33 mouse cellular contexts compared by ENCODE assay signal in the genomic region with DNA sequence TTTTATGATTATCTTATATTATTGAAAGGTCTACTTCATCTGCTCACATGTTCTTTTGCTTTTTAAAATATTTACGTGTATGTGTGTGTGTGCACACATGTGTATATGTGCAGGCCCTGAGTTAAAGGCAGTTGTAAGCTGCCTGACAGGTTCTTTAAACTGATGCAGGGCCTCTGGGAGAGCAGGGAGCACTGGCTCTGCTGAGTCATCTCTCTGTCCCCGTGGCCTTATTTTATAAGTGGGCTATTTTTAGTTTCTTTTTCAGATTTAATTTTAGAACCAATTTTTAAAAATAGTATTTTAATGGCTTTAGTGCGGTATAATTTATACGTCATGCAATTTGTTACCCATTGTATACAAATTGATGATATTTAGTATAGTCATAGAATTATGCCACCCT. TPM values are rescaled to one million over a fixed set of nuclear protein-coding genes. Genes with fewer than 3 reads are reported as not detected.
DNase-seq lines count a peak whose midpoint lies in the region; ATAC-seq and TF ChIP-seq lines count a peak whose summit lies in the region.
"Had no signal": no experiment of that assay in that cellular context is flagged by ENCODE, and none has a peak within 500 bp of the region (broad histone marks: within the 10 kb centered on the region; RNA-seq: fewer than 3 reads in every experiment).

No protein-coding gene starts in this region.

- TF ChIP-seq POLR2A in CH12.LX (IDR thresholded peaks at IDR 0.05; ENCODE audit: low read depth, low read length) = no peak

- no peaks in the 10 kb centered on the region for H3K9me3 ChIP-seq in heart, embryonic 11.5 days (replicated peaks; ENCODE audit: control insufficient read depth, low read length)
- no peaks in the 10 kb centered on the region for H3K9me3 ChIP-seq in CH12.LX (replicated peaks; ENCODE audit: low read length)
- H3K9me3 ChIP-seq: embryonic facial prominence, embryonic 10.5 days; embryonic facial prominence, embryonic 15.5 days; forebrain, embryonic 12.5 days; heart, embryonic 13.5 days; hindbrain, embryonic 12.5 days; intestine, embryonic 15.5 days; limb, embryonic 10.5 days; limb, embryonic 15.5 days; liver, embryonic 13.5 days; megakaryocyte, embryonic 14.5 days; midbrain, embryonic 13.5 days; stomach, embryonic 15.5 days had no signal

- H3K9ac ChIP-seq in heart, embryonic 11.5 days (ENCODE audit: low read depth, low read length) = no peak overlapping the region
- H3K9ac ChIP-seq in CH12.LX (ENCODE audit: insufficient read depth, low read depth) = no peak overlapping the region; the same call in 1 of the 2 replicates
- H3K9ac ChIP-seq: embryonic facial prominence, embryonic 15.5 days; forebrain, embryonic 12.5 days; forebrain, postnatal 0 days; heart, embryonic 13.5 days; hindbrain, embryonic 12.5 days; intestine, embryonic 15.5 days; limb, embryonic 15.5 days; liver, embryonic 13.5 days; midbrain, embryonic 13.5 days; stomach, embryonic 15.5 days had no signal

- no peaks in the 10 kb centered on the region for H3K36me3 ChIP-seq in heart, embryonic 11.5 days (ENCODE audit: control insufficient read depth, insufficient read depth, low read length)
- peaks cover 2 to 8% of the 10 kb centered on the region in 2 experiments for H3K36me3 ChIP-seq in CH12.LX (replicated peaks in 1 of 2; ENCODE audit: control insufficient read depth in 1 of 2, insufficient read depth in 1 of 2, low read length in 1 of 2)
- H3K36me3 ChIP-seq: embryonic facial prominence, embryonic 15.5 days; forebrain, embryonic 12.5 days; hindbrain, embryonic 12.5 days; intestine, embryonic 15.5 days; limb, embryonic 15.5 days; liver, embryonic 13.5 days had no signal

- no peak for ATAC-seq in heart, embryonic 11.5 days (replicated peaks; ENCODE audit: insufficient number of reproducible peaks, low FRiP score, low TSS enrichment)
- ATAC-seq: forebrain, postnatal 0 days; hindbrain, postnatal 0 days; intestine, embryonic 15.5 days; lung, postnatal 0 days; midbrain, embryonic 13.5 days had no signal

- no peaks in the 10 kb centered on the region for H3K4me1 ChIP-seq in heart, embryonic 11.5 days (ENCODE audit: control insufficient read depth, insufficient read depth, low read length)
- H3K4me1 ChIP-seq in CH12.LX (ENCODE audit: control insufficient read depth in 1 of 2, insufficient read depth in 2 of 2) = peaks cover 0 to 23% of the 10 kb centered on the region in 2 experiments; a peak in 2 of 4 replicates
- H3K4me1 ChIP-seq: embryonic facial prominence, embryonic 10.5 days; embryonic facial prominence, embryonic 15.5 days; forebrain, embryonic 12.5 days; hindbrain, embryonic 12.5 days; intestine, embryonic 15.5 days; limb, embryonic 10.5 days; limb, embryonic 15.5 days; midbrain, embryonic 13.5 days; stomach, embryonic 15.5 days had no signal

- in situ Hi-C loops in CH12.LX (cut with MboI; ENCODE audit: low pct_ligation_motif_present, low pct_unique_long_range_greater_than_20kb, low sequenced_read_pairs) = no loop called here

- no peak for TF ChIP-seq CTCF in CH12.LX (conservative IDR thresholded peaks at IDR 0.05 in 1 of 2, IDR thresholded peaks at IDR 0.05 in 1 of 2; ENCODE audit: low read depth in 2 of 2, low read length in 2 of 2)

- DNase-seq in gastrocnemius, adult 18-20 months (ENCODE audit: low spot score) = peak; percentile 39
- DNase-seq in gastrocnemius, postnatal 10 days = no peak
- DNase-seq in heart, adult 8-10 months (ENCODE audit: low spot score) = peak; percentile 41
- no peak for DNase-seq in CH12.LX (ENCODE audit: extremely low read depth)
- peak; percentile 26 for DNase-seq in brain, adult 2 months (ENCODE audit: low read depth, low spot score)
- DNase-seq in B cell, adult 2 months = no peak
- DNase-seq in left cerebral cortex, adult 8-10 months (ENCODE audit: low spot score in 2 of 2) = no peak
- DNase-seq: adrenal gland, postnatal 25 days; cerebellum, postnatal 14 days; forebrain, postnatal 0 days; gastrocnemius, postnatal 36 days; kidney, adult 8-10 months; layer of hippocampus, postnatal 36 days; liver, embryonic 13.5 days; lung, adult 18-20 months; lung, postnatal 4 days; thymus, postnatal 14 days had no signal

- H3K27me3 ChIP-seq in heart, embryonic 11.5 days (ENCODE audit: control insufficient read depth, insufficient read depth, low read length) = no peaks in the 10 kb centered on the region
- no peaks in the 10 kb centered on the region for H3K27me3 ChIP-seq in CH12.LX (replicated peaks)
- H3K27me3 ChIP-seq: embryonic facial prominence, embryonic 15.5 days; forebrain, embryonic 12.5 days; heart, embryonic 13.5 days; hindbrain, embryonic 12.5 days; intestine, embryonic 15.5 days; limb, embryonic 15.5 days; liver, embryonic 13.5 days; megakaryocyte, embryonic 14.5 days; midbrain, embryonic 13.5 days; stomach, embryonic 15.5 days had no signal

- no peak overlapping the region for H3K27ac ChIP-seq in heart, embryonic 11.5 days (ENCODE audit: low read depth, low read length)
- H3K27ac ChIP-seq in CH12.LX (ENCODE audit: insufficient read depth, low read depth) = no peak overlapping the region
- H3K27ac ChIP-seq: embryonic facial prominence, embryonic 10.5 days; embryonic facial prominence, embryonic 15.5 days; forebrain, embryonic 12.5 days; heart, embryonic 13.5 days; hindbrain, embryonic 12.5 days; hindbrain, postnatal 0 days; intestine, embryonic 15.5 days; kidney, postnatal 0 days; limb, embryonic 10.5 days; limb, embryonic 15.5 days; liver, embryonic 13.5 days; midbrain, embryonic 13.5 days; stomach, embryonic 15.5 days had no signal

- TF ChIP-seq EP300 in CH12.LX (IDR thresholded peaks at IDR 0.05; ENCODE audit: low read length) = no peak

- dilution Hi-C loops in CH12.LX (cut with MboI; ENCODE audit: extremely low pct_ligation_motif_present, extremely low pct_unique_long_range_greater_than_20kb, low sequenced_read_pairs) = no loop called here

- 61% methylated on average over 4 of the region's 4 CpGs for WGBS in heart, embryonic 11.5 days (ENCODE audit: insufficient replicate concordance)

- no peak overlapping the region for H3K4me3 ChIP-seq in heart, embryonic 11.5 days (ENCODE audit: low read depth, low read length)
- H3K4me3 ChIP-seq in CH12.LX (replicated peaks in 1 of 3; ENCODE audit: low read depth in 2 of 3, low read length in 2 of 3, poor library complexity in 1 of 3) = no peak overlapping the region
- H3K4me3 ChIP-seq: embryonic facial prominence, embryonic 10.5 days; embryonic facial prominence, embryonic 15.5 days; forebrain, embryonic 12.5 days; heart, embryonic 13.5 days; hindbrain, embryonic 12.5 days; intestine, embryonic 15.5 days; limb, embryonic 10.5 days; limb, embryonic 15.5 days; liver, embryonic 13.5 days; megakaryocyte, embryonic 14.5 days; midbrain, embryonic 13.5 days; stomach, embryonic 15.5 days had no signal

- TF ChIP-seq RAD21 in CH12.LX (IDR thresholded peaks at IDR 0.05; ENCODE audit: low read depth, low read length) = no peak

- H3K4me2 ChIP-seq in heart, embryonic 11.5 days = no peak overlapping the region
- H3K4me2 ChIP-seq in CH12.LX (ENCODE audit: insufficient read depth, low read depth, poor library complexity, severe bottlenecking) = no peak overlapping the region
- H3K4me2 ChIP-seq: embryonic facial prominence, embryonic 15.5 days; forebrain, embryonic 12.5 days; heart, embryonic 13.5 days; hindbrain, embryonic 12.5 days; intestine, embryonic 15.5 days; limb, embryonic 15.5 days; liver, embryonic 13.5 days; midbrain, embryonic 13.5 days; stomach, embryonic 15.5 days had no signal

- peaks cover 8% of the 10 kb centered on the region; the same call in 1 of the 2 replicates for H3K79me2 ChIP-seq in CH12.LX (replicated peaks; ENCODE audit: control insufficient read depth, extremely low read depth, insufficient read depth, poor library complexity, severe bottlenecking)

TF ChIP-seq in CH12.LX, 34 proteins besides CTCF, POLR2A, EP300 and RAD21:
- TF ChIP-seq ZNF384 (IDR thresholded peaks at IDR 0.05; ENCODE audit: low read depth, low read length) (no peak), MYC (IDR thresholded peaks at IDR 0.05; ENCODE audit: low read depth, low read length) (no peak), MEF2A (IDR thresholded peaks at IDR 0.05; ENCODE audit: borderline replicate concordance, low read depth, low read length) (peak; percentile 61; the same call in 1 of the 2 replicates), ZMIZ1 (IDR thresholded peaks at IDR 0.05; ENCODE audit: low read depth, low read length) (no peak), MAFK (IDR thresholded peaks at IDR 0.05; ENCODE audit: insufficient replicate concordance, low read length) (peak; percentile 61; the same call in 1 of the 2 replicates)

RNA-seq across cellular contexts. Expression of a gene that starts 9.0 kb away (rescaled TPM):
- total RNA-seq in gastrocnemius, adult 18-20 months (2021) = 10 to 100 TPM; 24.3 to 27.0 TPM
- total RNA-seq in gastrocnemius, postnatal 10 days (2021) = 10 to 100 TPM; 29.6 to 43.4 TPM
- 10 to 100 TPM; 11.4 to 19.1 (median 15.9) TPM for total RNA-seq in heart, adult 8-10 months (2022)
- polyA plus RNA-seq in heart, embryonic 11.5 days (2014; fragmentation: Nextera tagmentation; extraction: Ambion mirVana) = 21.2 and 22.3 TPM in 2 replicates
- total RNA-seq in CH12.LX (2012; rRNA removed) (10.6 and 15.0 TPM in 2 replicates), CH12.LX (2014; rRNA removed) (11.3 and 12.8 TPM in 2 replicates)
- polyA plus RNA-seq in CH12.LX (2012; ENCODE audit: insufficient read length, low read depth) = 8.8 and 11.2 TPM in 2 replicates
- 10 to 100 TPM; 89.9 to 97.8 (median 94.5) TPM for total RNA-seq in left cerebral cortex, adult 8-10 months (2022)

RNA-seq across cellular contexts. Expression of a gene that starts 35.5 kb away (rescaled TPM):
- 10 to 100 TPM; 40.4 to 49.1 TPM for total RNA-seq in gastrocnemius, adult 18-20 months (2021)
- total RNA-seq in gastrocnemius, postnatal 10 days (2021) = 10 to 100 TPM; 28.9 to 37.2 TPM
- 10 to 100 TPM; 30.8 to 46.6 (median 38.2) TPM for total RNA-seq in heart, adult 8-10 months (2022)
- polyA plus RNA-seq in heart, embryonic 11.5 days (2014; fragmentation: Nextera tagmentation; extraction: Ambion mirVana) = 8.1 and 9.0 TPM in 2 replicates
- 11.0 and 13.0 TPM in 2 replicates for total RNA-seq in CH12.LX (2012; rRNA removed)
- total RNA-seq in CH12.LX (2014; rRNA removed) = 8.2 and 9.2 TPM in 2 replicates
- 13.2 and 15.2 TPM in 2 replicates for polyA plus RNA-seq in CH12.LX (2012; ENCODE audit: insufficient read length, low read depth)
- total RNA-seq in left cerebral cortex, adult 8-10 months (2022) = 10 to 100 TPM; 70.0 to 76.7 (median 73.6) TPM

RNA-seq across cellular contexts. Expression of a gene that starts 46.2 kb away (rescaled TPM):
- 1 to 10 TPM; 3.0 TPM for total RNA-seq in gastrocnemius, adult 18-20 months (2021)
- total RNA-seq in gastrocnemius, postnatal 10 days (2021) = 10 to 100 TPM; 15.9 to 20.7 TPM
- total RNA-seq in heart, adult 8-10 months (2022) = 1 to 10 TPM; 1.2 to 2.3 (median 1.8) TPM
- polyA plus RNA-seq in heart, embryonic 11.5 days (2014; fragmentation: Nextera tagmentation; extraction: Ambion mirVana) = 1.0 and 1.3 TPM in 2 replicates
- total RNA-seq in CH12.LX (2012; rRNA removed) = 0.13 TPM in 1 of 2 replicates, not detected in the other
- not detected in 2 replicates for total RNA-seq in CH12.LX (2014; rRNA removed)
- not detected in 2 replicates for polyA plus RNA-seq in CH12.LX (2012; ENCODE audit: insufficient read length, low read depth)
- 100 to 1,000 TPM in 1 of 4 experiments, 10 to 100 TPM in 3; 94.5 to 107 (median 97.9) TPM for total RNA-seq in left cerebral cortex, adult 8-10 months (2022)
- polyA plus RNA-seq: C2C12 had no signal

Comparison
In these comparisons a context has a peak if more than half of its experiments do, and no peak if none do; other contexts are left out.
1. DNase-seq: peak in gastrocnemius, adult 18-20 months (single experiment), heart, adult 8-10 months (single experiment) and brain, adult 2 months (single experiment); none in gastrocnemius, postnatal 10 days (single experiment), CH12.LX (single experiment), B cell, adult 2 months (0 of 2) and left cerebral cortex, adult 8-10 months (0 of 2).
2. RNA of a gene that starts 46.2 kb away (total RNA-seq): 94.5 to 107 TPM in left cerebral cortex, adult 8-10 months; 15.9 to 20.7 TPM in gastrocnemius, postnatal 10 days, 3.0 TPM in gastrocnemius, adult 18-20 months, 1.2 to 2.3 TPM in heart, adult 8-10 months and 0.13 TPM in CH12.LX; every median in the first group is over 4 times any median in the second.